Comparison of ENCODE assay signal across 8 mouse cellular contexts in genomic region chr7:29043016-29043673, GRCm38 (mm10).
A peak's percentile ranks its signal among the peaks of the same experiment; 100 is the strongest.
DNase-seq lines count a peak whose midpoint lies in the region; ATAC-seq and TF ChIP-seq lines count a peak whose summit lies in the region.

No protein-coding gene starts in this region.

- H3K9me3 ChIP-seq in heart, embryonic 10.5 days, result no peaks in the 10 kb centered on the region
- no peaks in the 10 kb centered on the region; the same call in 1 of the 2 replicates for H3K9me3 ChIP-seq in kidney, embryonic 15.5 days (replicated peaks)

- H3K4me1 ChIP-seq in heart, embryonic 10.5 days, result peaks cover 25% of the 10 kb centered on the region
- peaks cover 44% of the 10 kb centered on the region for H3K4me1 ChIP-seq in kidney, embryonic 15.5 days
- H3K4me1 ChIP-seq in lung, adult 2 months (ENCODE audit: control insufficient read depth, insufficient read depth, low read length), result 0 out of 2 replicates have a peak, but pooled peaks cover 2% of the 10 kb centered on the region

- H3K27me3 ChIP-seq in heart, embryonic 10.5 days (ENCODE audit: insufficient read depth, poor library complexity, severe bottlenecking), result peaks cover 31% of the 10 kb centered on the region
- H3K27me3 ChIP-seq in kidney, embryonic 15.5 days, result 0 out of 2 replicates have a peak, but pooled peaks cover 2% of the 10 kb centered on the region

- no peak overlapping the region for H3K9ac ChIP-seq in kidney, embryonic 15.5 days

- no peaks in the 10 kb centered on the region for H3K36me3 ChIP-seq in heart, embryonic 10.5 days
- no peaks in the 10 kb centered on the region for H3K36me3 ChIP-seq in kidney, embryonic 15.5 days

- TF ChIP-seq CTCF in lung, adult 2 months (IDR thresholded peaks at IDR 0.05; ENCODE audit: insufficient read depth, low read length), result no peak

- TF ChIP-seq POLR2A in lung, adult 2 months (IDR thresholded peaks at IDR 0.05; ENCODE audit: borderline replicate concordance, extremely low read depth, low read depth, low read length), result no peak

- 82% methylated on average over 19 of the region's 19 CpGs for WGBS in heart, embryonic 10.5 days
- 49% methylated on average over 19 of the region's 19 CpGs for WGBS in kidney, embryonic 15.5 days
- WGBS in lung, adult 2 months, result 30% methylated on average over 19 of the region's 19 CpGs

- no peak overlapping the region for H3K4me3 ChIP-seq in heart, embryonic 10.5 days
- H3K4me3 ChIP-seq in kidney, embryonic 15.5 days (replicated peaks), result peak overlapping the region; percentile 4
- no peak overlapping the region for H3K4me3 ChIP-seq in lung, adult 2 months (replicated peaks; ENCODE audit: extremely low read depth, low read depth, low read length)

- no peak for ATAC-seq in kidney, embryonic 15.5 days (replicated peaks; ENCODE audit: low FRiP score)

- no peak overlapping the region for H3K27ac ChIP-seq in heart, embryonic 10.5 days
- peak overlapping the region; percentile 47 for H3K27ac ChIP-seq in kidney, embryonic 15.5 days

- H3K4me2 ChIP-seq in kidney, embryonic 15.5 days, result peak overlapping the region; percentile 40

- DNase-seq in heart, adult 11 months, result peak; percentile 97
- DNase-seq in heart, embryonic 10.5 days (ENCODE audit: low spot score), result no peak
- peak; percentile 67 for DNase-seq in brain, adult 2 months (ENCODE audit: low read depth, low spot score)
- DNase-seq in gonadal fat pad, adult 2 months (ENCODE audit: low read depth), result peak; percentile 74
- peak; percentile 34 for DNase-seq in lung, adult 2 months
- peak; percentile 71 to 79 for DNase-seq in right cerebral cortex, postnatal 10 days (ENCODE audit: low spot score in 2 of 2)
- no peak for DNase-seq in spleen, postnatal 14 days (ENCODE audit: low spot score in 2 of 2)

Comparison
In these comparisons a context has a peak if more than half of its experiments do, and no peak if none do; other contexts are left out.
1. DNase-seq: peak in heart, adult 11 months (single experiment), brain, adult 2 months (single experiment), gonadal fat pad, adult 2 months (single experiment), lung, adult 2 months (single experiment) and right cerebral cortex, postnatal 10 days (2 of 2); none in heart, embryonic 10.5 days (single experiment) and spleen, postnatal 14 days (0 of 2).